Comparison of ENCODE assay signal across 29 mouse cellular contexts in genomic region chr13:64076074-64076473, GRCm38 (mm10). TPM values are rescaled to one million over a fixed set of nuclear protein-coding genes. Genes with fewer than 3 reads are reported as not detected.
"Had no signal": no experiment of that assay in that cellular context is flagged by ENCODE, and none has a peak within 500 bp of the region (broad histone marks: within the 10 kb centered on the region; RNA-seq: fewer than 3 reads in every experiment).

No protein-coding gene starts in this region.

- H3K4me2 ChIP-seq: liver, embryonic 13.5 days; liver, embryonic 15.5 days; lung, embryonic 15.5 days; midbrain, embryonic 13.5 days; midbrain, embryonic 15.5 days; neural tube, embryonic 12.5 days had no signal

- H3K27me3 ChIP-seq: liver, embryonic 13.5 days; liver, embryonic 15.5 days; lung, embryonic 15.5 days; midbrain, embryonic 15.5 days; neural tube, embryonic 12.5 days had no signal

- H3K36me3 ChIP-seq: liver, embryonic 13.5 days; liver, embryonic 15.5 days; lung, embryonic 15.5 days; midbrain, embryonic 10.5 days; midbrain, embryonic 13.5 days; midbrain, embryonic 15.5 days; neural tube, embryonic 12.5 days had no signal

- H3K9me3 ChIP-seq: liver, embryonic 13.5 days; liver, embryonic 15.5 days; lung, embryonic 15.5 days; midbrain, embryonic 10.5 days; midbrain, embryonic 13.5 days; midbrain, embryonic 15.5 days; neural tube, embryonic 12.5 days had no signal

- H3K4me1 ChIP-seq: liver, embryonic 13.5 days; liver, embryonic 15.5 days had no signal

- DNase-seq: liver, embryonic 13.5 days; liver, postnatal 0 days; lung, adult 2 months; lung, postnatal 14 days; lung, postnatal 36 days; retina, postnatal 1 day; right cerebral cortex, adult 18-20 months; right cerebral cortex, postnatal 25 days; thymus, adult 18-20 months; thymus, postnatal 14 days; thymus, postnatal 36 days had no signal

- H3K4me3 ChIP-seq: liver, embryonic 13.5 days; liver, embryonic 15.5 days; lung, embryonic 15.5 days; midbrain, embryonic 10.5 days; midbrain, embryonic 13.5 days; midbrain, embryonic 15.5 days; neural tube, embryonic 12.5 days had no signal

- ATAC-seq: liver, postnatal 0 days; lung, postnatal 0 days; midbrain, embryonic 13.5 days; midbrain, embryonic 15.5 days had no signal

- H3K9ac ChIP-seq: liver, embryonic 13.5 days; liver, embryonic 15.5 days; liver, postnatal 0 days; lung, embryonic 15.5 days; midbrain, embryonic 13.5 days; midbrain, embryonic 15.5 days; neural tube, embryonic 12.5 days had no signal

- H3K27ac ChIP-seq: liver, embryonic 13.5 days; liver, embryonic 15.5 days; lung, embryonic 15.5 days; midbrain, embryonic 10.5 days; midbrain, embryonic 13.5 days; midbrain, embryonic 15.5 days; neural tube, embryonic 12.5 days had no signal

RNA-seq across cellular contexts. Expression of gene Hsd17b3, which starts 13.0 kb away (rescaled TPM):
- total RNA-seq: megakaryocyte, adult 5-6 weeks; megakaryocyte-erythroid progenitor cell, adult 5-6 weeks; midbrain, postnatal 0 days; monocyte, adult 5-6 weeks; neutrophil, adult 5-6 weeks had no signal
- polyA plus RNA-seq: liver, embryonic 13.5 days; liver, embryonic 15.5 days; liver, postnatal 0 days; lung, adult 2 months; lung, embryonic 15.5 days; lung, postnatal 0 days; midbrain, embryonic 10.5 days; midbrain, embryonic 13.5 days; midbrain, embryonic 15.5 days; midbrain, postnatal 0 days; neural tube, embryonic 14.5 days; spleen, adult 2 months; stomach, embryonic 14.5 days; stomach, embryonic 16.5 days; thymus, postnatal 0 days; urinary bladder, adult 2 months had no signal
